Mouse (Mus musculus): Measurements from ENCODE around the gene Pelp1.
"Not testable (repeated sequence)": the region's sequence is repeated elsewhere in the genome, so short reads cannot be mapped to it uniquely, and the experiment has no call there.

The Pelp1 gene

GRCm38 (mm10) chr11:70419486-70419885, 9.7 kb upstream of the Pelp1 start:
- DNase-seq, result no peak

- DNase-seq, result no peak
Observed at GRCm38 (mm10) chr11:70418199-70418598, 8.4 kb upstream of the Pelp1 start.

- DNase-seq, result peak; percentile 92
Observed at GRCm38 (mm10) chr11:70413961-70414360, 4.1 kb upstream of the Pelp1 start.

GRCm38 (mm10) chr11:70412591-70412990, 2.8 kb upstream of the Pelp1 start:
- DNase-seq, result no peak

GRCm38 (mm10) chr11:70410297-70410643, 439 bp upstream of the Pelp1 start:
- DNase-seq, result no peak

- DNase-seq, result peak; percentile 35
Observed at GRCm38 (mm10) chr11:70403598-70403997, 6.2 kb downstream of the Pelp1 start.

GRCm38 (mm10) chr11:70389421-70389820, 20.4 kb downstream of the Pelp1 start:
- no peak for DNase-seq

- no peak for DNase-seq
Observed at GRCm38 (mm10) chr11:70387436-70387835, 22.4 kb downstream of the Pelp1 start.

- no peak for DNase-seq
Observed at GRCm38 (mm10) chr11:70384136-70384535, 25.7 kb downstream of the Pelp1 start.

GRCm38 (mm10) chr11:70381330-70381729, 28.5 kb downstream of the Pelp1 start:
- no peak for DNase-seq

- DNase-seq, result no peak
Observed at GRCm38 (mm10) chr11:70380478-70381005, 29.3 kb downstream of the Pelp1 start.

GRCm38 (mm10) chr11:70376054-70376453, 33.8 kb downstream of the Pelp1 start:
- DNase-seq, result peak; percentile 12

- DNase-seq, result peak; percentile 32
Observed at GRCm38 (mm10) chr11:70374302-70374701, 35.5 kb downstream of the Pelp1 start.

GRCm38 (mm10) chr11:70372849-70373557, 36.8 kb downstream of the Pelp1 start:
- DNase-seq, result no peak

- no peak for DNase-seq
Observed at GRCm38 (mm10) chr11:70372396-70372795, 37.4 kb downstream of the Pelp1 start.

- DNase-seq, result not testable (repeated sequence)
Observed at GRCm38 (mm10) chr11:70368626-70369025, 41.2 kb downstream of the Pelp1 start.

GRCm38 (mm10) chr11:70367701-70368100, 42.1 kb downstream of the Pelp1 start:
- not testable (repeated sequence) for DNase-seq

GRCm38 (mm10) chr11:70351868-70352267, 58.0 kb downstream of the Pelp1 start, which contains the start of gene Alox15:
TSS of gene Alox15 (minus strand) at chr11:70352031.
- peak; percentile 11 for DNase-seq

- no peak for DNase-seq
Observed at GRCm38 (mm10) chr11:70348630-70349029, 61.2 kb downstream of the Pelp1 start.

- DNase-seq, result no peak
Observed at GRCm38 (mm10) chr11:70347861-70348260, 62.0 kb downstream of the Pelp1 start.

GRCm38 (mm10) chr11:70345546-70345945, 64.3 kb downstream of the Pelp1 start:
- DNase-seq, result no peak

GRCm38 (mm10) chr11:70345061-70345460, 64.8 kb downstream of the Pelp1 start:
- no peak for DNase-seq

Data from lung, postnatal 36 days (tissue).